Mouse (Mus musculus): ENCODE data around the gene Kat2b. TPM values are rescaled to one million over a fixed set of nuclear protein-coding genes. Genes with fewer than 3 reads are reported as not detected.
"Not testable (repeated sequence)": the region's sequence is repeated elsewhere in the genome, so short reads cannot be mapped to it uniquely, and the experiment has no call there.

The Kat2b gene
- total RNA-seq (2021) = 10 to 100 TPM; 76.3 to 86.9 TPM
- long read RNA-seq, experiment 1, full-length matches to known transcripts = 13 of 19 reads
- long read RNA-seq, experiment 1, partial matches to known transcripts = 2 of 19 reads
- long read RNA-seq, experiment 1, other reads (novel, unspliced or antisense) = 4 of 19 reads
- long read RNA-seq, experiment 2, full-length matches to known transcripts = 3 of 7 reads
- long read RNA-seq, experiment 2, partial matches to known transcripts = 1 of 7 reads
- long read RNA-seq, experiment 2, other reads (novel, unspliced or antisense) = 3 of 7 reads

DNA sequence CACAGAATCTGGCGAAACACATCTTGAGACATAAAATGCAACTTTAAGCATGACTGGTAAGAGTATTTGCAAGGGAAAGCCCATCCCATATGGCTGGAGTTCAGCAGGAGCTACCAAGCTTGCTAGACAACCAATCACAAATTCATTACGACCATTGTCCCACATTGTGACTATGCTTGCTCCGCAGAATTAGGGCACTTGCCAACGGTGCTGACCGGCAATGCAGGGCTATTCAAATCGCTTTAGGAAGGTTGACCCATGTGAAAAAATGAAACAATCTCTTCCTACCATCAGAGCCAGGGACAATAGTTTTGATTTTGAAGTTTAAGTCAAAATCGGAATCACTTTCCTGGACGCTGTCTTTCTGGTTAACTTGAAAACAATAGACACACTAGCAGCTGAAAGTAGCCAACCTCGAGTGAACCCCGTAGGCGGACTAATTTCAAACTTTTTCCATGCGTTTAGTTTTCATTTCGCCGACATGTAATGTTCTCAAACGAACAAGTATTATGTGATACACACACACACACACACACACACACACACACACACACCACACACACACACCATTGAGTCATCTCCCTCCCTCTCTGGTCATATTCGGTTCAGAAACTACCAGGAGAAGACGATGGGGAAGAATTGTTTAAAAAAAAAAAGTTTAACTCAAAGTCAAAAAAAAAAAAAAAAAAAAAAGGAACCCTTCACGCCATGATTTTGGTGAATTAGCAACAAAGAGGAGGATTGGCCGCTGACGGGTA lies at the start of gene Kat2b:
TSS of gene Kat2b (plus strand) at position 701 of the 758 bp plus-strand sequence.
- peak; percentile 78 to 80 for DNase-seq

DNA sequence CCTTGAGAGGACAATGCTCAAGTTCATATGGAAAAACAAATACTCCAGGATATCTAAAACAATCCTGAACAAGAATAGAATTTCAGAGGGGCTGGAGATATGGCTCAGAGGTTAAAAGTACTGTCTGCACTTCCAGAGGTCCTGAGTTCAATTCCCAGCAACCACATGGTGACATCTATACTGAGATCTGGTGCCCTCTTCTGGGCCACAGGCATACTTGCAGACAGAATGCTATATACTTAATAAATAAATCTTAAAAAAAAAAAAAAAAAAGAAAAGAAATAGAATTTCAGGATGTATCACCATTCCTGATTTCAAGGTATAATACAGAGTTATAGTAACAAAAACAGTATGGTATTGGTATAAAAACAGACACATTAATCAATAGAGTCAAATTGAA lies 47.3 kb upstream of the Kat2b start:
- DNase-seq = no peak

DNA sequence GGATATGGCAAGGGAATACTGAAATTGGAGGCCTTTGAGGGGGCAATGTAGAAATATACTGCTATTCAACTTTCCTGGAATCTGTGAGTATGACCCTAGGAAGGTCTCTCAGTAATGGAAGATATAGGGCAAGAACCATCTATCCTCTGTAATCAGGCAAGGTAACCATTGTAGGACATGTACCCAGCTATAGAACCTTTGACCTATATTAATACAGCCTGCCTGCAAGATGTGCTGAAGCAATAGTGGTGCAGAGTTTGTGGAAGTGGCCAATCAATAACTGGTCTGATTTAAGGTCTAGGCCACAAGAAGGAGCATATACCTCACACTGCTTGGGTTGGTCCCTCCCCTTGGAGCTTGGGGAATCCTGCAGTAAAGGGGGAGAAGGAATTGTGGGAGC lies 46.2 kb upstream of the Kat2b start:
- no peak for DNase-seq

DNA sequence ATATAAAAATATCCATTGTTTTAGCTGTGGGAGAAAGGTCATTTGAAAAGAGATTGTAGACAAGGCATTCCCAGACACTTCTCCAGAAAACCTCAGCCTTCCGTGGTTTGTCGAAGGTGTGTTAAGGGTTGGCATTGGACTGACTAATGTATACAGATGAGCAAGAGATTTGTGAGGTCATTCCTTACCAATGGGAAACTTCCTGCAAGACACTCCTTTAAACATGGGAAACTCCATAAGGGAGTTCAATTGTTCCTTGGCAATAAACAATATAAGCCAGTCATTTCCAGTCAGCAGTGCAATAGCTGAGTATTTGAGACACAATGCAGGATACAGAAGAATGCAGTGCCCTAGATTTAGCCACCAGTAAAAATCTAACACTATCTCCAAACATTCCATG lies 38.6 kb upstream of the Kat2b start:
- no peak for DNase-seq

DNA sequence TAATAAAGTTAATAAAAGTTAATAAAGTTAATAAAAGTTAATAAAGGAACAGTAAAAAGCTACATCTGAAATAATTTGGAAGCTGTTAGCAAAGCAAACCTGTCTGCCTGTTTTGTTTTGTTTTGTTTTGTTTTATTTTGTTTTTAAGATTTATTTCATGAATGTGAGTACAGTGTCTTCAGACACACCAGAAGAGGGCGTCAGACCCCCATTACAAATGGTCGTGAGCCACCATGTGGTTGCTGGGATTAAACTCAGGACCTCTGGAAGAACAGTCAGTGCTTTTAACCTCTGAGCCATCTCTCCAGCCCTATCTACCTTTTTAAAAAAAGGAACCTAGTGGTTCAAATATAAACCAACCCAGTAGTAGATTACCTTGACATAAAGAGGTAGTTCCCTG lies 35.5 kb upstream of the Kat2b start:
- no peak for DNase-seq

DNA sequence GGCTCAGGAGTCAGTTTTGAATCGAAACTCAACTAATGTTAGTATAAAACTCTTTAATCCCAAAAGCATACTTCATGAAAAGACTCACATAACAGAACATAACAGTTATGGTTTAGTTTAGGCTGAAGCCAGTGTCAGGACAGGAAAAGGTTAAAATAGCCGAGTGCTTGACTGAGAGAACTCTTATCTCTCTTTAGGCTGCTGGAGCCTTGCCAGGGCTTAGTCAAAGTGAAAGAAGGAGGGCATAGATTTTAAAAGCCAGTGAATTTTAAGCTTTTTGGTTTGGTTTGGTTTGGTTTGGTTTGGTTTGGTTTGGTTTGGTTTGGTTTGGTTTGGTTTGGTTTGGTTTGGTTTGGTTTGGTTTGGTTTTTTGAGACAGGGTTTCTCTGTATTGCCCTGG lies 34.2 kb upstream of the Kat2b start:
- DNase-seq = no peak

DNA sequence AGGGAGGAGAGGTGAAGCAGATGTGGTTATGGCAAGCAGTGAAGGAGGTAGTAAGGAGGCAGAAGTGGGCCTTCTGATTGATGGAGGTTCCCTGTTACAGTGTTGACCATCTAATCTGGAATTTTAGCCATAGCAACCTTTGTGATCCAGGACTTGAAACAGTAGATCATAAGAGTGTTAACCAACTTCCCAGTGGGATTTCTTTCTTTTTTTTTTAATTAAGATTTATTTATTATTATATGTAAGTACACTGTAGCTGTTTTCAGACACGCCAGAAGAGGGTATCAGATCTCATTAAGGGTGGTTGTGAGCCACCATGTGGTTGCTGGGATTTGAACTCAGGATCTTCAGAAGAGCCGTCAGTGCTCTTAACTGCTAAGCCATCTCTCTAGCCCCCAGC lies 27.3 kb upstream of the Kat2b start, which contains the start of gene Pp2d1:
TSS of gene Pp2d1 (minus strand) at position 101 of the 400 bp plus-strand sequence.
- DNase-seq = not testable (repeated sequence)

DNA sequence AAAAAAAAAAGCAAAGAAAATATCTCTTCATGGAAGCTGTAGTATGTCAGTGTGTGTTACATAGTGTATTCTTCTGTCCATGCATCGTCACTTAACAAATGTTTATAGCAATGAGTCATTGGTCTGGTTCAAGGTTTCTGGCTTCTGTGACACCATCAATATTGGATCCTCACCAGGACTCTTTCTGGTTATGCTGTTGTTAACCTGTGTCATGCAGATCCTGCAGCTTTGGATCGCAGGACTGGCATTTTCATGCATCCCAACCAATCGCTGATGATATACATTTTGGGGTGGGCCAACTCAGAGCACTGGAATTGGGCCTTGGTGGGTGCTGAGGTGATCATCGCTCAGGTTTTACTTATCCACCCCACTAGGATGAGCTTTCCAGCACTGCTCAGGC lies 24.1 kb upstream of the Kat2b start:
- no peak for DNase-seq

DNA sequence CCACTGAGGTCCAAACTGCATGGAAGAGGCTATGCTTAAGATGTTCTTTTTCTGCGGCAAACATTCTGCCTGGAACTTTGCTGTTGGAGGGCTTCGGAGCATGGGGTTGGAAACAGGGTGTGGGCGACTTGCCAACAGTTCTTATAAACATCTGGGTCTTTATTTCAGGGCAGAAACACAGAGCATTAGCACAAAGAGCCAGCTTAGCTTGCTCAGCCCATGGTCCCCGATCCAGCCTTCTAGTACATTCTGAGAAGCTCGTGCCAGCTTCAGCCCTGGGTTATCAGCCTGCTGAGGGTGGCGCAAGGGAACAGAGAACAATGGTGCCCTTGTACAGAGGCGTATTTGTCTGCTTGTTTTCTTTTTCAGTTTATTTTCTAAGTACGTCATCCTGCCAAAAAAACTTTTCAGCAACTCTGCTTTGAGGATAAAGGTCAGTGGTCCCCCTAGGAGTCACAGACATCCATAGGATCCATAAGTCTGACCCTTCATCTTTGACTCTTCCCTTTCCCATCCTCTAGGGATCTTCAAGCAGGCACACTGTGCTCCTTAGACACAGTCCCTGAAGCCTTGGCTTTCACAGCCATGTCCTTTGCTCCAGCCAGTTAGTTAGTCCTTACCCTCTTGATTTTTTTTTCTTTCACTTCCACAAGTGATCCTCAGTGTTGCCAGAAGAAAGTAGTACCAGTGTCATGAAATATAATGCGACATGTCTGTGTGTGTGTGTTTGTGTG lies 22.9 kb upstream of the Kat2b start:
- DNase-seq = peak; percentile 62 to 68

DNA sequence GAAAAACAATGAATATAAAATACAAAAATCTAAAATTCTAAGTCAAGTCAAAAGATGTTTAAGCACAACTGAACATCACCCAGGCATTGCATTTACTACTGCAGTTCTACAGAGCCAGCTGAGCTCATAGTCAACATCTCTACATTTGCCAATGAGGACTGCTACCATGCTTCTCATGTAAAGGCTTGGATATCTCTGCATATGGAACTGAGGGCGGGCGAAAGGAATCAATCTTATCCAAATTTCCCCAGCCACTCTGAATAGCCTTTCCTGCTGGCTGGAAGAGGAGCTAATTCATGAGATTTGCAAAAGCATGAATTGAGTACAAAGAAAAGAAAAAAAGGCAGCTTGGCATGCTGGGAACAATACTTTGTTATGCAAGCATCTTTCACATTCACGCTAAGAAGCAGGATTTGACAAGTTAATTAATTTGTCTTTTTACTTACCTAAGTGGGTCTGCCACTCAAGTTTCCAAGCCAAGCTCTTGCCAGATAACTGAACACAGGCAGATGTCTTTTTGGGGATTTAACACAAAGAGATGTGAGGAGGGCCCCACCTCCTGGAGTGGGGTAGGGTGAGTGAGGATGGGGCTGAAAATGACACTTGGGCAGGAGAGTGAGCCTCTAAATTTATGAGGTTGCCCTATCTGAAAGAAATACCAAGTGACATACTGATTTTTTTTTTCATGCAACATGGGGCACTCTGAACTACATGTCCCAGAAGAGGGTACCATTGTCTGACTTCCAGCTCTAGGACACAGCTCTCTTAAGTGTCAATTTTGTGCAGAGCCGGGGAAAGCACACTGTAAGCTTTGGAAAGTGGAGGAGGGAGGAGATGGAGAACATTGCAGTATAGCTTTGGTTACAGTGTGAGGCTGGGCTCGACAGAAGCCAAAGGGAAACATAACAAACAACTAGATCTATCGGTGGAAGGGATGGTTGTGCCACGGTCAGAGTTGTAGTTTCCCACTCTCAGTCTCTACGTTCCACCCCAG lies 15.1 kb upstream of the Kat2b start:
- DNase-seq = no peak

DNA sequence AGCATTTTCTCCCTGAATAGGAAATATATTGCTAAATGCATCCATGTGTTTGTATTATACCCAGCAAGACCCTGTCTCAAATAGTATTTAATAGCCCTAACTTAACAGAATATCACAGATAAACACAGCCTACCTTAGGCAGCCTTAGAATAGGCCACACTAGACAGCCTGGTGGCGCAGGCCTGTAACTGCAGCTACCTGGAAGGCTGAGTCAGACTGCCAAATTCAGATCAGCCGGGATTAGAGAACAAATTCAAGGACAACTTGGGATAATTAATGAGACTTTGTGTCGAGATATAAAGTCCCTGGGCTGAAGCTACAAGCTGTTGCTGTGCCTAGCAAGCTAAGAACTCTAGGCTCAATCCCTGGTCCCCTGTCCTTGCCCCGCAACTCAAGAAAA lies 12.6 kb upstream of the Kat2b start:
- DNase-seq = no peak

DNA sequence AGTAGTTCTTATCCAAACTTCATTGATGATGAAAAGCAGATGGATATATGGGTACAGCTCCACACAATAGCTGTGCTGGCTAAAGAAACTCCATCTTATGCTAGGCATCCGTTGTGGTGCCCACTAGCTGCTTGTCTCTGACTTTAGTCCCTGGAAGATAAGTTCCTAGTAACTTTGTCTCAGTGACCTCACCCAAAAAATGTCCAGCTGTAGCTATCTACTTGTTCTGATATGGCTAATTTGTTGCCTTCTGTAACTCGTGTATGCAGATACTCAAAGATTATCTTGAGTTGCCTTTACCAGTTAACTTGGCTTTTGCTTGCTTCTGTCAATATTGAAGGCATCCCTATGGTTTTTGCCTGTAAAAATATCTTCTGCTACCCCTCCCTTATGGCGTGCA lies 11.8 kb upstream of the Kat2b start:
- DNase-seq = no peak

DNA sequence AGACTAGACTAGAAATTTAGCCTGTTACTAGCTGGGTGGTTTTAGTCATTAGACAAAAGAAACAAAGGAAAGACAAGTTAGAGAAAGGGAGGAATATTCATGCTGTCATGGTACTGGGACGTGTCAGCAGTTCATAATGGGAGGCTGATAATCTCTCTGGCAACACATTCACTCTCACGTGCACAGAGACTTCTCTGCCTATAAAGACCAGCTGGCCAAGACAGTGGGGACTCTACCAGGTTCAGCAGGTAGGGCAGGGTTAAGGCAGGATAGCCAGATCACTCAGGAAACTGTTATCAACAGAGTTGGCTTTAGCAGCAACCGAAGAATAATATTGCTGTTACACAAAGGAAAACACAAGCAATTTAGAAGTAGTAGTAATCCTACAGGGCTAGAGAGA lies 9.2 kb upstream of the Kat2b start:
- DNase-seq = no peak

DNA sequence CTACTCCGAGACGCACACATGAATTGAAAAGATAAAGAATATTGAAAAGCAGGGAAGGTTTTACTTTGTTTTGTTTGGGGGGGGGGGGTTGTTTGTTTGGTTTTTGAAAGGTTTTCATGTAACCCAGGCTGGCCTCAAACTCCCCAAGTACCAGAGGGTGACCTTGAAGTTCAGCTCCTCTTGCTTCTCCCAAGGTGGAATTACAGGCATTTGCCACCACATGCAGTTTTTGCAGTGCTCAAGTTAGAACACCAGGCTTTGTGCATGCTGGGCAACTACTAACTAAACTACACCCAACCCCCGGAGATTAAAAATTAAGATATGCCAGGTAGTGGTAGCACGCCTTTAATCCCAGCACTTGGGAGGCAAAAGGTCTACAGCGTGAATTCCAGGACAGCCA lies 7.0 kb upstream of the Kat2b start:
- no peak for DNase-seq

DNA sequence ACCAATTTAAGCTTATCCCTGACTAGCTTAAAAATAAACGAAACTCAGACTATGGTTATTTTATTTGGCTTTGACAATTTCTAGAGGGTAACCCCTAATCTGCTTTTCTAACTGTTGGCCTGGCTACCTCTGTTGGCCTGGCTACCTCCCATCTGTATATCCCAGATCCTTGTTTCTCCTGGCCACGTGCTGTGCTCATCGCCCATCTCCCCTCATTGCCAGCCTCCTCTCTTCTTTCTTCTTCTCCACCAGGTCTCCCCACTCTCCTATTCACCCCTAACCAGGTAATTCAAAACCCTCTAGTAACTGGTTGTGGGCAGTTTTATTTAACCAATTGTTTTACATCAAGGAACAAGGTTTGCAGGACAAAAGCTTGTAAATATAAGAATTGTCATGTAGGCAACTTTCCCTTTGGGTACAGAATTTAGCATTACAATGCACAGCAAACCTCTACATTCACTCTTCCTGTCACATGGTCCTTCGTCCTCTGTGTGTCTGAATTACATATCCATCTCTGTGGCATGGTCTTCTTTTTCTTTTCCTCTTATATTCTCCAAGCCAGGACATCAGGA lies 5.1 kb upstream of the Kat2b start:
- DNase-seq = no peak

DNA sequence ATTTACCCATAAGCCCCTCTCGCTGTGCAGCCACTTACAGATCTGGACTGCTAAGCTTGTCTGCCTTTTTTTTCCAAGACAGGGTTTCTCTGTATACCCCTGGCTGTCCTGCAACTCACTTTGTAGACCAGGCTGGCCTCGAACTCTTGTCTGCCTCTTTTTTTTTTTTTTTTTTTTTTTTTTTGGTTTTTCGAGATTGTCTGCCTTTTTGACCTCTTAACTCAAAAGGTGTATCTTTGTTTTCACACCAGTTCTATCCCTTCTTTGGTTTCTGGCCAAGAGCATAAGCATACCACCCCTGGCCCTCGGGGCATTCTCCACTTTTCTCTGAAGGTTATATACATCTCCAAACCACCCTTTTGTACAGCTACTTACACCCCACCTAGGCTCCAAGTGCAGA lies 1.8 kb upstream of the Kat2b start:
- DNase-seq = no peak

DNA sequence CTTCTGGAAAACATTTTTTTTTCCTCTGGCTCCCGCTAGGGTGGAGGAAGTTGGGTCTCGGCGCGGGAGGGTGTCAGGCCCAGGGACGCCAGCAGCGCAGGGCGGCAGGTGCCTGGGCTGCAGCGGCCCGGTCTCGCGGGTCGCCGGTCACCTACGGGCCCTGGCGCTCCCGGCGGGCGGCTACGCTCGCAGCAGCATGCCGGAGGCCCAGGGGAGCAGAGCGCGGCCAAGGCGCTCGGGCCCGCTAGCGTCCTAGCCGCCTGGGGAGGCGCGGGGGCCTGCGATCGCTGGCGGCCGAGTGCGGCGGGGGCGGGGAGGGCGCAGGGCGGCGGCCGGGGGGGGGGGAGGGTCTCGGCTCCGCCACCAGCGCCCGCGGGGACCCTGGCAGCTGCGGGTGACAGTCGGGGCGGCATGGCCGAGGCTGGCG lies 271 bp downstream of the Kat2b start:
- peak; percentile 84 to 89 for DNase-seq

DNA sequence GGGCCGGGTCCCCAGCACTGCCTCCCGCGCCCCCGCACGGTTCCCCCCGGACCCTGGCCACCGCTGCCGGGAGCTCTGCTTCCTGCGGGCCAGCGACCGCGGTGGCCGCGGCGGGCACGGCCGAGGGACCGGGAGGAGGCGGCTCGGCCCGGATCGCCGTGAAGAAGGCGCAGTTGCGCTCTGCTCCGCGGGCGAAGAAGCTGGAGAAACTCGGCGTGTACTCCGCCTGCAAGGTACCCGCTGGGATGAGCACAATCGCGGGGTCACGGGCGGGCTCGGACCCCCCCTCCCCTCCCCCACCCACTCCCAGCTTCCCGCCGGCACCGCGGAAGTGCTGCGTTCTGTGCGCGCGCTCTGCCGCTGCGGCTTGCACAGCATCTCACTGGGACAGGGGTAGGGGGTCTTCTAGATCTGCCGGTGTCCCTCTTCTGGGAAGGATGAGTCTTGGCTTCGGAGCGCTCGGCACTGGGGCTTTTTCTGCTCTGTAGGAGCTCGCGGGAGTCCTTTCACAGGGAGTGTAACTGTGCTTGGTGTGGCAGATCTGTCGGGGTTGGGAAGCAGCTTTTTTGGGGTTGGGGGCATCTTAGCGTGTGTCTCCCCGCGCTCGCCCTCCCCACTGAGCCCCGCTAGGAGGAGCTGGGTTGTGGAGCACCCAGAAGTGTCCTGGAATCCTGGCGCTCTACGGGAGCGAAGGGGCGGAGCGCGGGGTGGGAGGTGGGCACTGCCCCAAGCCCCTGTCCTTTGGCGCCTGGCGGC lies 863 bp downstream of the Kat2b start:
- DNase-seq = peak; percentile 67 to 79

DNA sequence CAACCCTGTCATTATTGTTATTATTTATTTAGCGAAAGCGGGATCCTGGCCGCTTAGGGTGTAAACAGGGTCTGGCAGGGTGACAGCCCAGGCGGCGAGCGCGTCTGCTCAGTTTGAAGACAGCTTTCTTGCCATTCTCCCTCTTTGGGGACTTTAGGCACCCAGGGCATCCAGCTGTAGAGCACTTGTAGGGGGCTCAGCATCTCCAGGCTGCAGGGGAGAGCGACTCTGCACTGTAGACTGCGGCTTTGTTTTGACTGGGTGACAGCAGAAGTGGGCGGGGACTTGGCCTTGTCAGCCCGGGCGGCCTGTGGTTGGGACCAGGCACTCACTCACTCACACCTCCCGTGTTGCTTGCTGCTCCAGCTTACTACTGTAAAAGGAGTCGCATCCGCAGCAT lies 1.5 kb downstream of the Kat2b start:
- DNase-seq = peak; percentile 90 to 93

DNA sequence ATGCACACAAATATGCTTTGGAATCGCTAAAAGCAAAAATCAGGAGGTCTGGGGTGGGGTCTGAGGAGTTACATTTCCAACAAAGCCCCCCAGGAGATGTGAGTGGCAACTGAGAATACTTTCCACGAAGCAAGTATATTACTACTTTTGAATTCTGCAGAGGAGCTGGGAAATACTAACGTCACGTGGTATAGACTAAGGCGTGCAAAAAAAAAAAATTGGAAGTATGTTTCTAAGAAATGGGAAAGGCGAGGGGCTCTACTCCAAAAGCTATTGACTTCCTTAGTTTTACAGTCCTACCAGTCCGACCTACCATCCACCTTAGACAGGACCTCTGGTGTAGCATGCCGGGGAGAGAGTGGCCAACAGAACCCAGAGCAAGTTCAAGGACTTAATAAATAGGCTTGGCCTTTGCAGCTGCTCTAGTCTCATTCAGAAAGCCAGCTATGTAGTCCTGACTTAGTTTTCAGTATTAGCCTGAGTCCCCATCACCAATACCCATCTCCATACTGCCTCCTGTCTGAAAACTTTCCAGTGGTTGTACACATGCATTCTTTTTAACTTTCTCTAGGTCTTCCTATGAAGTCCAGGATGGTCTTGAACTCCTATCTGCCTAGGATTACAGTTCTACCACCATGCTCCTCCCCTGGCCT lies 2.2 kb downstream of the Kat2b start:
- no peak for DNase-seq
